Mouse (Mus musculus): ENCODE data around the gene Ascc3. TPM values are rescaled to one million over a fixed set of nuclear protein-coding genes. Genes with fewer than 3 reads are reported as not detected.

Ascc3 gene
- polyA plus RNA-seq, 1 experiment = 23.4 TPM

DNA sequence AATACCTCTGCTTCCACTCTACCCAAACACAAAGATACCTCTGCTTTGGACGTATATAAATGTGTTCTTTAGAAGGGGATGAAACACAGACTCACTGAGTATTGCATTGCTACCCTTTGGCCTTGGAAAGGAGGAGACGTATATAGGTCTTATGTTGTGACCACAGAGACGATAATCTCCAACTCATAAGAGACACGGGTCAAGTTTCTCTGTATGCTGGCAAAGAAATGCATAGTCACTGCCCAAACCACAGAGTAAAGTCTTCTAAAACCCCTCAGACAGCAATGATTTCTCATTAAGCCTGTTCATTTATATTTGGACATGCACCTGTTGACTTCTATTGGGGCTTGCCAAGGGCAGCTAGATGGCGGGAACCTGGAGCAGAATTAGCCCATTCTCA is 284.5 kb downstream of the Ascc3 start:
- TF ChIP-seq CTCF (IDR thresholded peaks at IDR 0.05; ENCODE audit: control insufficient read depth, insufficient read depth, insufficient replicate concordance, low read depth, low read length) (no peak), POLR2A (IDR thresholded peaks at IDR 0.05; ENCODE audit: control insufficient read depth, low read depth, low read length) (no peak)
- Histone ChIP-seq H3K27me3 (ENCODE audit: control insufficient read depth, insufficient read depth, low read length) (no peaks in the 10 kb centered on the region), H3K27ac (ENCODE audit: control insufficient read depth, insufficient read depth, low read depth, low read length) (no peak overlapping the region), H3K4me1 (ENCODE audit: control insufficient read depth, insufficient read depth, low read length) (no peaks in the 10 kb centered on the region), H3K36me3 (ENCODE audit: control insufficient read depth, insufficient read depth, low read length) (no peaks in the 10 kb centered on the region), H3K4me3 (ENCODE audit: control insufficient read depth, low read depth, low read length) (no peak overlapping the region)

DNA sequence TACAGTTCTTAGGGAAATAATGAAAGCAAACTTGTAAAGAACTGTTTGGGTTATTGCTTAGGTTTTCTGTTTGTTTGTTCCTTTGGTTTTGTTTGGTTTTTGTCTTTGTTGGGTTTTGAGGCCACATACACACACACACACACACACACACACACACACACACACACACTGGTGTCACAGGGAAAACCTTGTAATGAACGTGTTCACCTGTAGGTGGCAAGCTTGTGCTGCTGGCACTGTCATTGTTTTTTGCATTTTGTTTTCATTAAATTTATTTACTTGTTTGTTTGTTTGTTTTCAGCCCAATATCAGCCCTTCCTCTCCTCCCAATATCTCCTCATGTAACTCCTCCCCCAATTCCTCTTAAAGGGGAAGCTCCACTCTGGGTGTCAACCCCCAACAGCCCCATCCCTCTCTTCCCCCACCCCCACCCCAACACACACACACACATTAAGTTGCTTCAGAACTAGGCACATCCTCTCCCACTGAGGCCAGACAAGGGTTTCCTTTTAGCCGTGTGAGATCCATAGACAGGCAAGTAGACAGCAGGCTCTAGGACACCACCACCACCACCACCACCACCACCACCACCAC is 289.1 kb downstream of the Ascc3 start:
- Histone ChIP-seq H3K4me3 (ENCODE audit: control insufficient read depth, low read depth, low read length) (no peak overlapping the region), H3K27me3 (ENCODE audit: control insufficient read depth, insufficient read depth, low read length) (no peaks in the 10 kb centered on the region), H3K27ac (ENCODE audit: control insufficient read depth, insufficient read depth, low read depth, low read length) (no peak overlapping the region), H3K36me3 (ENCODE audit: control insufficient read depth, insufficient read depth, low read length) (no peaks in the 10 kb centered on the region), H3K4me1 (ENCODE audit: control insufficient read depth, insufficient read depth, low read length) (no peaks in the 10 kb centered on the region)
- TF ChIP-seq CTCF (IDR thresholded peaks at IDR 0.05; ENCODE audit: control insufficient read depth, insufficient read depth, insufficient replicate concordance, low read depth, low read length) (no peak), POLR2A (IDR thresholded peaks at IDR 0.05; ENCODE audit: control insufficient read depth, low read depth, low read length) (no peak)

GRCm38 (mm10) chr10:50882366-50882765 is 289.9 kb downstream of the Ascc3 start:
- no peak overlapping the region for H3K4me3 ChIP-seq (ENCODE audit: control insufficient read depth, low read depth, low read length)
- no peaks in the 10 kb centered on the region for H3K36me3 ChIP-seq (ENCODE audit: control insufficient read depth, insufficient read depth, low read length)
- H3K27ac ChIP-seq (ENCODE audit: control insufficient read depth, insufficient read depth, low read depth, low read length) = no peak overlapping the region
- H3K4me1 ChIP-seq (ENCODE audit: control insufficient read depth, insufficient read depth, low read length) = no peaks in the 10 kb centered on the region
- no peak for TF ChIP-seq CTCF (IDR thresholded peaks at IDR 0.05; ENCODE audit: control insufficient read depth, insufficient read depth, insufficient replicate concordance, low read depth, low read length)
- no peak for TF ChIP-seq POLR2A (IDR thresholded peaks at IDR 0.05; ENCODE audit: control insufficient read depth, low read depth, low read length)
- H3K27me3 ChIP-seq (ENCODE audit: control insufficient read depth, insufficient read depth, low read length) = no peaks in the 10 kb centered on the region

DNA sequence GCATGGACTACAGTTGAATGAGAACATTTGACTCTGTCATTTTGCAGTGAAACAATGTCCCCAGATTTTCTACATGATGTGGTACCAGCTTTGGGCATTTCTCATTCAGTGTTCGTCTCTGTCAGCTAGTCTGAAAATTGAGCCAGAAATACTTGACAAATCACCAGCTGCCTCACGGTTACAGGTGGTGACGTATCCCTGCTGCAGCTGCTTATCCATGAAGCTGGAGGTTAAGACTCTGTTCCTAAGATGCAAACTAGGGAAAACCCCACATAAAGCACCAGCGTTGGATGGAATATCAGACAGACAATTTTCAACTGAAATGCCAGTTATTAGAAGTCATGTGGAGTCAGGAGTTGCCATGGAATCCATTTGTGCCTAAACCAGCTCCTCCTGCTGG is 293.8 kb downstream of the Ascc3 start:
- no peaks in the 10 kb centered on the region for H3K36me3 ChIP-seq (ENCODE audit: control insufficient read depth, insufficient read depth, low read length)
- no peak for TF ChIP-seq CTCF (IDR thresholded peaks at IDR 0.05; ENCODE audit: control insufficient read depth, insufficient read depth, insufficient replicate concordance, low read depth, low read length)
- no peak for TF ChIP-seq POLR2A (IDR thresholded peaks at IDR 0.05; ENCODE audit: control insufficient read depth, low read depth, low read length)
- no peaks in the 10 kb centered on the region for H3K27me3 ChIP-seq (ENCODE audit: control insufficient read depth, insufficient read depth, low read length)
- H3K27ac ChIP-seq (ENCODE audit: control insufficient read depth, insufficient read depth, low read depth, low read length) = no peak overlapping the region
- H3K4me1 ChIP-seq (ENCODE audit: control insufficient read depth, insufficient read depth, low read length) = no peaks in the 10 kb centered on the region
- H3K4me3 ChIP-seq (ENCODE audit: control insufficient read depth, low read depth, low read length) = no peak overlapping the region

DNA sequence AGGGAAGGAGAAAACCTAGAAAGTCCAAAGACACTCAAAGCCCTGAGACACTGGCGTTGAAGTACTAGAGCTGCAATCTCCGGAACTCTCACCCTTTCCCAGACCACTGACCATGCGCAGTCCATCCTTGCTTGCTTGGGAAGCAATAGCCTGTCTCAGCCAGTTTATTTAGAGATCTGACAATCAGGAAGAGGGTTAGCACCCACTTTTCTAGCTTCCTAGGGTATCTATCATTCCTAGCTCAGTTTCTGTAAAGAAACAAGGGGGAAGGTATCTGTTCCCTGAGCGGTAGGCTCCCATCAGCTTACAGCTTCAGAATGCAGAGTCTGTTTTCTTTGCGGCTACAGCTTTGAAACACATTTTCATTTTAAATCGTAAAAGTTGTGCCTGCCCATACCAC is 298.2 kb downstream of the Ascc3 start:
- no peaks in the 10 kb centered on the region; the same call in 1 of the 2 replicates for H3K27me3 ChIP-seq (ENCODE audit: control insufficient read depth, insufficient read depth, low read length)
- H3K36me3 ChIP-seq (ENCODE audit: control insufficient read depth, insufficient read depth, low read length) = no peaks in the 10 kb centered on the region
- TF ChIP-seq POLR2A (IDR thresholded peaks at IDR 0.05; ENCODE audit: control insufficient read depth, low read depth, low read length) (no peak), CTCF (IDR thresholded peaks at IDR 0.05; ENCODE audit: control insufficient read depth, insufficient read depth, insufficient replicate concordance, low read depth, low read length) (no peak)
- peaks cover 11% of the 10 kb centered on the region for H3K4me1 ChIP-seq (ENCODE audit: control insufficient read depth, insufficient read depth, low read length)
- H3K27ac ChIP-seq (ENCODE audit: control insufficient read depth, insufficient read depth, low read depth, low read length) = no peak overlapping the region
- H3K4me3 ChIP-seq (ENCODE audit: control insufficient read depth, low read depth, low read length) = no peak overlapping the region

DNA sequence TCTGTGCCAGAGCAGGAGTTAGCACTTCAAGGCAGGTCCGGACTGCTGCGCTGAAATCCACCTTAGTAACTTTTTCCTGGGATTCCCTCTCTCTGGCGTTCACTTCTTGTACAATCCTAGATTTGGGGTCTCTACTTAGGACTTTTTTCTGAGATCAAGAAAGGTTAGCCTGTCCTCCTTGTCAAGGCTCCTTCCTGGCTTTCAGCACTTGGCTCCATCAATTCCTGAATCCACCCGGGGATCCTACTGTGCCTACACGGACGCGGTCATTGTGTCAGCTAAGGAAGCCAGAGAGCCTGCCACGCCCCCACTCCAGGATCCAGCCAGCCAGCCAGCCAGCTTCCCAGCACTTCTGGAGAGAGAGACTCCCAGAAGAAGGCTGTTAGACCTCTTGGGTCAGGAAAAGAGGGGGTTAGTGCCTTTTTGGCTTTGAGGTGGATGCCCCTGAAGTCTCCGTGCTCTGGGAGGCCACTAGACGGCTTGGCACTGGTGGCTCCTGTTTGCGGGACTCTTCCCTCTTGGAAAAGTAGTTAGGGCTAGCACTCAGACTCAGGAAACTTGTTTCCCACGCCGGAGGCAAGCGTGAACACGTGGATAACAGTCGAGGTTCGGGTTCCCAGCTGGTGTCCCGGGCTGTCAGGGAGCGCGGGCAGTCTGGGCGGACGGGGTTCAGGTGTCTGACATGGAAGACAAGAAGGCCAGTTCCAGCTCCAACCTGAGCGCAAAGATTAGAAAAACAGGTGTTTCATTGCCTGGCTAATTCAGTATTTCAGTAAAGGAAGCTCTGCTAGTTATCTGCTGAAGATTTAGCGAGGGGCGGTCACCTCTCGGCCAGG is 299.6 kb downstream of the Ascc3 start:
- Histone ChIP-seq H3K36me3 (ENCODE audit: control insufficient read depth, insufficient read depth, low read length) (no peaks in the 10 kb centered on the region), H3K27me3 (ENCODE audit: control insufficient read depth, insufficient read depth, low read length) (no peaks in the 10 kb centered on the region; the same call in 1 of the 2 replicates), H3K4me1 (ENCODE audit: control insufficient read depth, insufficient read depth, low read length) (peaks cover 11% of the 10 kb centered on the region), H3K4me3 (ENCODE audit: control insufficient read depth, low read depth, low read length) (no peak overlapping the region), H3K27ac (ENCODE audit: control insufficient read depth, insufficient read depth, low read depth, low read length) (no peak overlapping the region)
- TF ChIP-seq POLR2A (IDR thresholded peaks at IDR 0.05; ENCODE audit: control insufficient read depth, low read depth, low read length) = no peak
- no peak for TF ChIP-seq CTCF (IDR thresholded peaks at IDR 0.05; ENCODE audit: control insufficient read depth, insufficient read depth, insufficient replicate concordance, low read depth, low read length)

GRCm38 (mm10) chr10:50892751-50893320 is 300.4 kb downstream of the Ascc3 start:
- TF ChIP-seq CTCF (IDR thresholded peaks at IDR 0.05; ENCODE audit: control insufficient read depth, insufficient read depth, insufficient replicate concordance, low read depth, low read length) = no peak
- no peak for TF ChIP-seq POLR2A (IDR thresholded peaks at IDR 0.05; ENCODE audit: control insufficient read depth, low read depth, low read length)
- Histone ChIP-seq H3K4me1 (ENCODE audit: control insufficient read depth, insufficient read depth, low read length) (peaks cover 11% of the 10 kb centered on the region), H3K4me3 (ENCODE audit: control insufficient read depth, low read depth, low read length) (no peak overlapping the region), H3K36me3 (ENCODE audit: control insufficient read depth, insufficient read depth, low read length) (no peaks in the 10 kb centered on the region), H3K27me3 (ENCODE audit: control insufficient read depth, insufficient read depth, low read length) (peaks cover 5% of the 10 kb centered on the region; the same call in 1 of the 2 replicates), H3K27ac (ENCODE audit: control insufficient read depth, insufficient read depth, low read depth, low read length) (no peak overlapping the region)
